Mouse (Mus musculus) brain, embryonic 14.5 days (tissue): ENCODE results near the gene Stag3. TPM values are rescaled to one million over a fixed set of nuclear protein-coding genes. Genes with fewer than 3 reads are reported as not detected.

Experiments used
- DNase-seq: peaks from one replicate; pipeline ENCODE4 v3.0.0-alpha.2; 2011; ENCODE audit warnings: low read depth
- CTCF ChIP-seq: fragments of 200-500 bp; IDR thresholded peaks from 2 replicates; pipeline ENCODE4 v1.5.1; 2012; ENCODE audit warnings: inconsistent platforms, mild to moderate bottlenecking, moderate library complexity, borderline replicate concordance; ENCODE audit not compliant: insufficient read depth, insufficient read length; ENCODE audit errors: extremely low read depth
- POLR2A ChIP-seq: fragments of 200-500 bp; IDR thresholded peaks from 2 replicates; pipeline ENCODE4 v1.6.1; 2012; ENCODE audit warnings: mild to moderate bottlenecking, inconsistent platforms, borderline replicate concordance; ENCODE audit not compliant: poor library complexity, insufficient read depth, insufficient read length, severe bottlenecking; ENCODE audit errors: extremely low read depth
- polyA plus RNA-seq: library from polyadenylated mRNA; depleted of rRNA; stranded (reverse); fragments of >200 nt; gene quantifications from 2 replicates; pipeline ENCODE4 v1.2.3, GENCODE M21; 2012

Gene Stag3
- polyA plus RNA-seq, 1 experiment: 19.6 TPM

GRCm38 (mm10) chr5:138258542-138258941 lies 21.5 kb upstream of the Stag3 start:
- no peak for DNase-seq
- TF ChIP-seq CTCF (no peak), POLR2A (no peak)

- no peak for TF ChIP-seq POLR2A
- TF ChIP-seq CTCF: no peak
- no peak for DNase-seq
Measured at GRCm38 (mm10) chr5:138258993-138259392, 21.0 kb upstream of the Stag3 start.

GRCm38 (mm10) chr5:138260051-138260450 lies 20.0 kb upstream of the Stag3 start:
- no peak for DNase-seq
- TF ChIP-seq POLR2A (no peak), CTCF (no peak)

GRCm38 (mm10) chr5:138260834-138261233 lies 19.2 kb upstream of the Stag3 start:
- no peak for TF ChIP-seq CTCF
- TF ChIP-seq POLR2A: no peak
- no peak for DNase-seq

- TF ChIP-seq CTCF (no peak), POLR2A (no peak)
- DNase-seq: no peak
Measured at GRCm38 (mm10) chr5:138262001-138262400, 18.0 kb upstream of the Stag3 start.

- no peak for DNase-seq
- TF ChIP-seq POLR2A (no peak), CTCF (no peak)
Measured at GRCm38 (mm10) chr5:138262582-138263240, 17.3 kb upstream of the Stag3 start.

GRCm38 (mm10) chr5:138263260-138264206 lies 16.5 kb upstream of the Stag3 start, which contains the start of gene BC037034:
Gene BC037034 (minus strand): TSS chr5:138264033.
- TF ChIP-seq CTCF: no peak
- peak; percentile 72; the same call in 1 of the 2 replicates for TF ChIP-seq POLR2A
- DNase-seq: peak; percentile 95

GRCm38 (mm10) chr5:138264207-138264578 lies 15.8 kb upstream of the Stag3 start:
- TF ChIP-seq POLR2A: no peak
- TF ChIP-seq CTCF: no peak
- no peak for DNase-seq

GRCm38 (mm10) chr5:138265712-138266111 lies 14.3 kb upstream of the Stag3 start:
- no peak for DNase-seq
- TF ChIP-seq CTCF: no peak
- no peak for TF ChIP-seq POLR2A

- no peak for TF ChIP-seq POLR2A
- TF ChIP-seq CTCF: no peak
Measured at GRCm38 (mm10) chr5:138267114-138267513, 12.9 kb upstream of the Stag3 start.

GRCm38 (mm10) chr5:138268980-138269379 lies 11.1 kb upstream of the Stag3 start:
- no peak for DNase-seq
- TF ChIP-seq CTCF (no peak), POLR2A (no peak)

More at GRCm38 (mm10) chr5:138267114-138267513, 12.9 kb upstream of the Stag3 start:
- DNase-seq: no peak

GRCm38 (mm10) chr5:138271232-138271631 lies 8.8 kb upstream of the Stag3 start:
- no peak for DNase-seq
- no peak for TF ChIP-seq CTCF
- TF ChIP-seq POLR2A: no peak
